ENCODE assay signal across 25 mouse cellular contexts in genomic region chr3:20275633-20276032, GRCm38 (mm10). TPM values are rescaled to one million over a fixed set of nuclear protein-coding genes. Genes with fewer than 3 reads are reported as not detected.
"Had no signal": no experiment of that assay in that cellular context is flagged by ENCODE, and none has a peak within 500 bp of the region (broad histone marks: within the 10 kb centered on the region; RNA-seq: fewer than 3 reads in every experiment).

Cpb1 (minus strand) TSS chr3:20275733.

- H3K27ac ChIP-seq: heart, adult 2 months; heart, embryonic 13.5 days; heart, embryonic 15.5 days; hindbrain, embryonic 13.5 days; hindbrain, embryonic 15.5 days; hindbrain, postnatal 0 days; layer of hippocampus, adult 2 months; left cerebral cortex, adult 2 months; limb, embryonic 13.5 days; limb, embryonic 15.5 days had no signal

- ATAC-seq: forebrain, postnatal 0 days; hindbrain, postnatal 0 days had no signal

- H3K9me3 ChIP-seq: heart, embryonic 13.5 days; heart, embryonic 15.5 days; hindbrain, embryonic 13.5 days; hindbrain, embryonic 15.5 days; limb, embryonic 13.5 days; limb, embryonic 15.5 days had no signal

- H3K27me3 ChIP-seq: heart, embryonic 13.5 days; heart, embryonic 15.5 days; hindbrain, embryonic 13.5 days; hindbrain, embryonic 15.5 days; limb, embryonic 13.5 days; limb, embryonic 15.5 days had no signal

- H3K4me2 ChIP-seq: heart, embryonic 11.5 days; heart, embryonic 13.5 days; heart, embryonic 15.5 days; hindbrain, embryonic 13.5 days; hindbrain, embryonic 15.5 days; limb, embryonic 13.5 days; limb, embryonic 15.5 days had no signal

- H3K9ac ChIP-seq: forebrain, postnatal 0 days; heart, embryonic 13.5 days; heart, embryonic 15.5 days; hindbrain, embryonic 13.5 days; hindbrain, embryonic 15.5 days; limb, embryonic 13.5 days; limb, embryonic 15.5 days had no signal

- H3K36me3 ChIP-seq: heart, embryonic 13.5 days; heart, embryonic 15.5 days; hindbrain, embryonic 13.5 days; hindbrain, embryonic 15.5 days; limb, embryonic 13.5 days; limb, embryonic 15.5 days had no signal

- H3K4me1 ChIP-seq: heart, embryonic 13.5 days; heart, embryonic 15.5 days; hindbrain, embryonic 13.5 days; hindbrain, embryonic 15.5 days; limb, embryonic 13.5 days; limb, embryonic 15.5 days had no signal

- H3K4me3 ChIP-seq: heart, adult 2 months; heart, embryonic 13.5 days; heart, embryonic 15.5 days; hindbrain, embryonic 13.5 days; hindbrain, embryonic 15.5 days; layer of hippocampus, adult 2 months; left cerebral cortex, adult 2 months; limb, embryonic 13.5 days; limb, embryonic 15.5 days had no signal

- DNase-seq: gastrocnemius, postnatal 14 days; gastrocnemius, postnatal 36 days; heart, adult 11 months; heart, adult 2 months; heart, postnatal 14 days; heart, postnatal 36 days; kidney, adult 18-20 months; kidney, adult 8-10 months; kidney, postnatal 10 days; kidney, postnatal 25 days; kidney, postnatal 4 days had no signal

RNA-seq across cellular contexts. Expression of gene Cpb1, which starts in this region (rescaled TPM):
- polyA plus RNA-seq: heart, adult 2 months; heart, embryonic 11.5 days; hindbrain, embryonic 11.5 days; limb, embryonic 11.5 days; limb, embryonic 13.5 days; liver, adult 2 months had no signal
